Mouse (Mus musculus) forebrain, embryonic 14.5 days (tissue): ENCODE measurements at regions not wholly inside any gene's neighbourhood (a gene's known extent, or its start where the extent isn't known, plus 50 kb on each side); places are given as distances from the start of the nearest gene placed in this dataset.

Experiments
- ATAC-seq: fragments of 200-750 bp; cut with Nextera tagmentation; 2 replicates; pipeline ENCODE4 v1.8.0; 2017; ENCODE audit warnings: mild to moderate bottlenecking, moderate library complexity
- DNase-seq: peaks from one replicate; pipeline ENCODE4 v3.0.0-alpha.2; 2015; ENCODE audit warnings: low spot score
- H3K27ac ChIP-seq: fragments of 300-500 bp; sonication (generic); 2 replicates; pipeline ENCODE4 v1.5.1; 2014; ENCODE audit warnings: low read depth, mild to moderate bottlenecking, control low read depth, low read length, moderate library complexity
- H3K27me3 ChIP-seq: fragments of 300-500 bp; sonication (generic); replicated peaks from 2 replicates; pipeline ENCODE4 v1.6.1; 2014; ENCODE audit warnings: low read length, control low read depth, mixed read lengths; ENCODE audit not compliant: control insufficient read depth, insufficient read depth
- H3K36me3 ChIP-seq: fragments of 300-500 bp; sonication (generic); 2 replicates; pipeline ENCODE4 v1.6.1; 2014; ENCODE audit warnings: low read length, control low read depth; ENCODE audit not compliant: control insufficient read depth, insufficient read depth
- H3K4me1 ChIP-seq: fragments of 300-500 bp; sonication (generic); 2 replicates; pipeline ENCODE4 v1.6.1; 2014; ENCODE audit warnings: antibody characterized with exemption, low read length, control low read depth; ENCODE audit not compliant: control insufficient read depth, insufficient read depth
- H3K4me2 ChIP-seq: fragments of 300-500 bp; sonication (generic); 2 replicates; pipeline ENCODE4 v1.6.1; 2014; ENCODE audit warnings: mild to moderate bottlenecking, control low read depth, low read length
- H3K4me3 ChIP-seq: fragments of 300-500 bp; sonication (generic); 2 replicates; pipeline ENCODE4 v1.5.1; 2014; ENCODE audit warnings: low read depth, low read length, control low read depth
- H3K9ac ChIP-seq: fragments of 300-500 bp; sonication (generic); 2 replicates; pipeline ENCODE4 v1.6.1; 2014; ENCODE audit warnings: mild to moderate bottlenecking, low read length, control low read depth, moderate library complexity
- H3K9me3 ChIP-seq: fragments of 300-500 bp; sonication (generic); replicated peaks from 2 replicates; pipeline ENCODE4 v1.6.1; 2016; ENCODE audit warnings: low read length, control low read depth, mixed read lengths; ENCODE audit not compliant: control insufficient read depth
- WGBS: fragments of 180-500 bp; shearing (Covaris S2); extraction: QIAGEN DNeasy Blood & Tissue Kit; methylation state at CpG from one replicate; pipeline ENCODE4 v1.1.7; 2014; 5-methylcytosine and 5-hydroxymethylcytosine counted together

- Histone ChIP-seq H3K4me3 (no peak overlapping the region), H3K9ac (no peak overlapping the region), H3K27me3 (no peaks in the 10 kb centered on the region), H3K27ac (no peak overlapping the region), H3K4me2 (no peak overlapping the region), H3K9me3 (no peaks in the 10 kb centered on the region), H3K36me3 (no peaks in the 10 kb centered on the region), H3K4me1 (no peaks in the 10 kb centered on the region)
- ATAC-seq (no peak), DNase-seq (no peak)
- WGBS, result 76% methylated on average over 1 of the region's 1 CpGs
Observed at GRCm38 (mm10) chr3:74035200-74035599, 327.0 kb upstream of the Bche start.

- H3K36me3 ChIP-seq, result no peaks in the 10 kb centered on the region
- H3K27ac ChIP-seq, result no peak overlapping the region
- 76% methylated on average over 2 of the region's 2 CpGs for WGBS
- DNase-seq, result peak; percentile 25
- H3K9ac ChIP-seq, result no peak overlapping the region
- H3K4me1 ChIP-seq, result no peaks in the 10 kb centered on the region
- ATAC-seq, result no peak
- H3K4me3 ChIP-seq, result no peak overlapping the region
- H3K27me3 ChIP-seq, result no peaks in the 10 kb centered on the region
- H3K4me2 ChIP-seq, result no peak overlapping the region
- no peaks in the 10 kb centered on the region for H3K9me3 ChIP-seq
Observed at GRCm38 (mm10) chr3:74019501-74019900, 311.3 kb upstream of the Bche start.
